Mouse (Mus musculus) kidney, postnatal 36 days (tissue): Measurements from ENCODE around the gene Col6a3.

ENCODE experiments used
- DNase-seq, 2 experiments: peaks; one replicate each; pipeline ENCODE4 v3.0.0; 2021 to 2022; ENCODE audit warnings: mixed read lengths in 2 of 2

Col6a3 gene

DNA sequence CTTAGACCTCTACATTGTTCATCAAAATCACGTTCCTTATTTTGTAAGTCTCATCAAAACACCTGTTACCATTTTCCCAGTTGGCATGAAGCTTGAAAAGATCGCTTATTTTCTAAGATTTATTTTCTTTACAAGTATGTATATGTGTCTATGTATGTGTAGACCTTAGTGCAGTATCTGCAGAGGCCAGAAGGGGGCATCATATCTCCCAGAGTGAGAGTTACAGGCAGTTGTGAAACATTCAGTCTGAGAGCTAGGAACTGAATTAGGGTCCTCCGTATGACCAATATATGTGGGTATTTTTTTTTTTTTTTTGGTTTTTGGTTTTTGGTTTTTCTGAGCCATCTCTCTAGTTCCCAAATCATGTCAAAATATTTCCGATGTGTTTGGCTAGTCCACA is 50.4 kb downstream of the Col6a3 start:
- no peak for DNase-seq

DNA sequence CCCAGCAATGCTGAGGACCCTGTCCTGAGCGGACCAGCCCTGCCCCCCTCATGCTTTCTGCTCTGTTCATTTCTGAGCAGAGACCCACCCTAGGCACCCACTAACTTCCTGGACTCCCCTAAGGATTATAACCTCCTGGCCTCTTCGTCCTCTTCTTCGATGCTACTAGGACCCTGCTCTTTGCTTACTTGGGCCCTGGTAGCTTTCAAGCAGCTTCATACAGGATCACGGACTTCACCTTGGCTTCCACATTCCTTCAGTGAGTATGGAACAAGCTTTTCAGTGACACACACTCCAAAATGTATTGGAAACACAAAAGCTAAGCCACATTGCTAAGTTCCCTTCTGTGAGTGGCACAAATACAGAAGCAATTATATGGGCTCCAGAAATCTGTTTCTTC is 52.8 kb downstream of the Col6a3 start:
- DNase-seq: no peak

DNA sequence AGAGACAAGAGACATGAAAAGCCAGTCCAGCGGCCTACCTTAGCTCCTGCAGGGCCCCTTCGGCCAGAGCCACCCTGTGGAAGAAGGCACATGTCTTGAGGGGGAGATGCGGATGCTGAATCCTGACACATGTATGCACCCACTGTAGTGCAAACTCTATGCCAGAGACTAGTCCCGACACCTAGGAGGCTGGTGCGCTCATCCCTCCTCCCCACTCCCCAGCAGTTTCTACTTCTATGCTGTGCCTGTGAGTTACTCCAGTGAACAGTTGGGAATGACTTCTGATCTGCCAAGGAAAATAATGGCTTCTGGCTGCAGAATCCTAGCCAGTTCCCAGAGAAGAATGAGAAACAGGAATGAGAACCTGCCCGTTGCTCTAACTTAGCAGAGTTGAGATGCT is 54.3 kb downstream of the Col6a3 start:
- no peak for DNase-seq

DNA sequence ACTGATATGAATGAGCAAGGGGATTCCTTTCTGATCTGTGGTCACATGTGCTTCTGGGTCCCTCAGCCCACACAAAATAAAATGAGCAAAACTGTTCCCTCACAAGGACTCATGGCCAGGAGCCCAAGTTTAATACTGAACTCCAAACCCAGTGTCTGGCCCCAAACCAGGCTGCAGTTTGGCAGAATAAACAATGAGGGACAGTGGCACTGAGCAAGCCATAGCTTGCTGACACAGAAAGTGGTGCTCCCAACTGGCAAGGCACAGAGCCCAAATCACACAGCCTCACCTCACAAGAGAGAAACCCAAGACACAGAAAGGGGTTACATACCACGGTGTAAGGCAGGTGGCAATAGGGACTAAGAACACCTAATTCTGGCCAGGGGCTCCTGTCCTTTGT is 63.3 kb downstream of the Col6a3 start:
- DNase-seq: no peak

DNA sequence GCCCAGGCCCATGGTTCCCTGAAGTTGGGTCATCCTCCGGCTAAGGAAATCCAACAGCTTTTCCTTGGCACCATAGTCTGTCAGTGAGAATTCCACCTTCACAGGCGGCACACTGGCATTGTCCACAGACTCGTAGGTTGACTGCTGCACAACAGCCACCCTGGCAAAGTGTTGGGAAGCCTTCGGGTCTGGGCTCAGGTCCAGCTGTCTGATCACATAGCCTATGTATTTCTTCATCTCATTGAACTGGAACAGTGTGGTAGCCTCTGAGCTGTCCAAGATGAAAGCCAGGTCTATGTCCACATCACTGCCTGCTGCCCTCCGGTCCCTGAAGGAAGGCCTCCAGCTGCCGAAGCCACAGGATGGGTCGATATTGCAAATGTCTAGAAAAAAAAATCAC is 64.7 kb downstream of the Col6a3 start:
- DNase-seq: no peak

DNA sequence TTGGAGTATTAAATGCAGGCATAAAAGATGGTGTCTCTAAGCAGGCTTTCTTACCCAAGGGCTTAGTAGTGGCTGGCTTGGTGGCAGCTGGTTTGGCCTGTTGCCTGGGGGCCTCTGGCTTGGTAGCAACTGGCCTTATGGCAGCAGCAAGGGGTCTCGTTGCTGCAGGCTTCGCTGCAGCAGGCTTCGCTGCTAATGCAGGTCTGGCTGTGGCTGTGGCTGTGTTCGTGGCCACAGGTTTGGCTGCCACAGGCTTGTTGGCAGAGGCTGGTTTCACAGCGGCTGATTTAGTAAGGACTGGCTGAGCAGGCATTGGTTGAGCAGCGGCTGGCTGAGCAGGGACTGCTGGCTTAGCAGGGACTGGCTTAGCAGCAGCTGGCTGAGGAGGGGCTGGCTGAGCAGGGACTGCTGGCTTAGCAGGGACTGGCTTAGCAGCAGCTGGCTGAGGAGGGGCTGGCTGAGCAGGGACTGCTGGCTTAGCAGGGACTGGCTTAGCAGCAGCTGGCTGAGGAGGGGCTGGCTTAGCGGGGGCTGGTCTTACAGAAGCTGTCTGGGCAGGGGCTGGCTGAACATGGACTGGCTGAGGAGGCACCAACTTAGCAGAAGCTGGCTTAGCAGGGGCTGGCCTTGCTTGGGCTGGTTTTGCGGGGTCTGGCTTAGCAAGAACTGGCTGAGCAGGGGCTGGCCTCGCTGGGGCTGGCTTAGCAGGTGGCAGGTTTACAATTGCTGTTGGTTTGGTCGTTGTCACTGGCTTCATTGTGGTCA is 68.1 kb downstream of the Col6a3 start:
- DNase-seq: peak in 1 of 2 experiments; percentile 13

DNA sequence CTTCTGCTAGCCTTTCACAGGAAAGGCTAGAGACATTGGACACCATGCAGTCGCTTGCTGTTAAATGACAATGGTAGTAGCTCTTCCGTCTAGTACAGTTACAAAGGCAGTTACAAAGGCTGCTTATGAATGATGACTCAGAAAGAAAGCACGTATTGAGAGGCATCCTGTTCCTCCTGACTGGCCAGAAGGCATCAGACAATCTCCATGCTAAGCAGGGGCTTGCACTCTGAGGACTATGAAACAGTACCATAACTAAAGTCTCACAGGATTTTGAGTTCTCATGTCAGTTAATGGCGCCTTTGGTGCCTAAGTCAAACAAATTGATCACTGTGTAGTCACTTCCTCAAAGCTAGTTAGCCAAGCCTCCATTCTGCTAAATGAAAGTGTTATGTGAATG is 72.6 kb downstream of the Col6a3 start:
- DNase-seq: no peak

DNA sequence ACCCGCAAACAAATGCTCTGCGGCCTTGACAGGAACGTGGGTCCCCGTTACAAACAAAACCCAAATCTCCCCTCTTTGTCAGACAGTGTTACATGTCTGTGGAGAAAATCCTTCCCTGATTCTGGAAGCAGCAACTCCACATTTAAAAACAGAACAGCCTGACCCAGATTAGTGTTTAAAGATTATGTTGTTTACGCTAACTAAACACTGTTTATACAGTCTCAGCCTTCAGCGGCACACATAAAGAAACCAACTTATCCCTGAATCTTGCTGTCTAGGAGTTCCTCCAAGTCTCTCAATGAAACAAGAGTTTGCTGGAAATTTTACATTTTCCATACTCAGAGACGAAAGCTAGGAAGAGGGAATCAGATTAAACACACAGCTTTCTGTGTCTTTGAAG is 73.7 kb downstream of the Col6a3 start:
- DNase-seq: no peak

DNA sequence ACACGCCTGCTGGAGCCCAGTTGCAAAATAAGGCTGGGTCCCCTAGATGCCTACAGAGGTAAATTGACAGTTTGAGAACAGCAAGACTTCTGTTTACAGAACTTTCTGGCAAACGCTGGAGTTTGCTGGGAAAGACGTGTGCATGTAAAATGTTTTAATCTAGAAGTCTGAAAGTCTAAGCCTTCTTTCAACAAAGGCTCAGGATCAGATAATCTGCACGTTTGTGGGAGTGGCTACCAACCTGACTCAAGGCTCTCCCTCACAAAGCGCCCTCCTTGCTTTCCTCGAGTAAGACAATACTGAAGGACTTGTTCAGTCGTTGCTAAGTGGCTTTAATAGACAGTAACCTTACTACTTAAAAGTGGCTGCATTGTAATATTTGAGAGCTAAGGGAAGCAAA is 74.5 kb downstream of the Col6a3 start:
- DNase-seq: no peak

DNA sequence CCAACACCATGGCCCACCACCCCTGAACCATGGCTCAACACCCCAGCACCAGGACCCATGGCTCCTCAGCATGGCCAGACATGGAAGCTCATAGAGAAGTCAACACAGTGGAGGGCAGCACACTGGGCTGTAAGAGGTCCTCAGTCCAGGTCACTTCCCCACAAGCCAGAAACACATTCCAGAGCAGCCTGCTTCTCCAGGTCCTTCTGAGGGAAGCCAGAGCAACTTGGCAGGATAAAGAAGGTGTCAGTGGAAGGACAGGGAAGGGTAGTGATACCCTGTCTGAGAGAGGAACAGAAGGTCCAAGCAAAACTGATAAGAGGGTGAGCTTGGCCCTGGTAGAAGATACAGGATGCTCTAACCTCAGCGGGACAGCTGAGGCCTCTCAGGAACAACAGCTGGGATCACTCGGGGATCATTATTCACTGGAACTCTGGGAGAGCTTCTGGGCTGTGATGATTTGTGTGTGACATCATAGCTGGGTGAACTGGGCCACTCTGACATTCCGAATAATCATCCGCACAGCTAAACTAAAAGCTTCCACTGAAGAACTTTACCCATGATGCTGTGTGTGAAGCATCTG is 85.6 kb downstream of the Col6a3 start:
- DNase-seq: peak; percentile 31 to 54

DNA sequence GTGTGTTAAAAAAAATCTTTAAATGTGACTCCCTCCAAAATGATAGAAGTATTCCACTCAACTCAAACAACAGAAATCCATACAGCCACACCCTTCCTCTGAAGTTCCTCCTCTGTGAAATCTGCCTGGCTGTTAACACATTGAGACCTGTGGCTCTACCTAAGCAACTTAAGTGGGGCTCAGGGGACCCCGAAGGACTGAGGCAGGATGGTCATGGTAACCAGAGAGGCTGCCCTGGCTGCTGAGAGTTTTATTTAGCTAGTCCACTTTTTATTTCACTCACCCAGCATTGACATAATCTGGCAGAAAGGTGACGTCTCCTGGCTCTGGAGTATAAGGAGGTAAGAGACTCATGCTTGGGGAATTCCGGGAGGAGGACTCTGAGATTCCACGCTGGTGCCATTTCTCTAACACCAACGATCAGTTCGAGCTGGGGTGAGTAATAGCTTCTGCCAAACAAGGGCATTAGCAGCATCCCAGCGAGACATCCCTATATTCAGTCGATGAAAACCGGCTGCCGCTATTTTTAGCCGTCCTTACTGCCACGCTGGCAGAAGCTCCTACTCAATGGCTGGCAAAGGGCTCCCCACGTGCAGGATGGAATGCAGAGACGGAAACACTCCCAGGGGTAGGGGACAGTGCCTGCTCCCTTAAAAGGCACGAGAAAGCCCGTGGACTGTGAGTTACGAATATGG is 89.8 kb downstream of the Col6a3 start:
- DNase-seq: no peak

DNA sequence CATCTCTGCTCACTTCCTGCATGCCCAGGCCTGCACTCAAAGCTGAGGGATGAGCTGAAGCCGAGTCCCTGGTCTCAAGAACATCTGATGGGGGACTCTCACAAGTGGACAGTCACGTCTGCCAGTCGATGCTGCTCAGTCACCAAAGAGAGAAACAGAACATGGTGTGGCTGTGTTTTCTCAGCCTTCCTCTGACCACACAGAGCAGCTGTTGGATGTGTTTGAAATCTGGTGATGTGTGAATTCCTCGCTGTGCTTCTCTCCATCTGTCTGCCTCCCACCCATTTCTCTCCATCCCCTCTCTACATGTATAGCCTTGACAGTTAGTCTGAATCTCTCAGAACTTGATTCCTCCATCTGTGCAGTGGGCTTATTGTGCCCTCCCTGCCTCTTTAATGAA is 92.5 kb downstream of the Col6a3 start:
- DNase-seq: no peak

DNA sequence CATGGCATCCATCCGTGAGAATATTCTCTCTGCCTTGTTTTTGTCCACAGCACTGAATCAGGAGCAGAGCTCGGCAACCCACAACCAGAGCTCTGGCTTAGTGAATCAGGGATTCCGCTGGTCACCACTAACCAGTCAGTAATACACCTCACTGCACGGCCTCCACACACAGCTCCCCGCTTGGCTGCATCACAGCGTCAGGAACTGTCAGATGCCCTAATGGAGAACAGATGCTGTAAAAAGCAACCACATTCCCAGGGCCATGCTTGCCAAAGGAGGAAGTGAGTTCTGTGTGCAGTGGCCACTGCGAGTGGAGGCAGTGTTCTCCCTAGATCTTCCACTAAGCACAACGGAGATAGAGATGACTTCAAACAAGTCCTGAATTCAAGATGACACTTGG is 93.6 kb downstream of the Col6a3 start:
- DNase-seq: peak in 1 of 2 experiments; percentile 15

DNA sequence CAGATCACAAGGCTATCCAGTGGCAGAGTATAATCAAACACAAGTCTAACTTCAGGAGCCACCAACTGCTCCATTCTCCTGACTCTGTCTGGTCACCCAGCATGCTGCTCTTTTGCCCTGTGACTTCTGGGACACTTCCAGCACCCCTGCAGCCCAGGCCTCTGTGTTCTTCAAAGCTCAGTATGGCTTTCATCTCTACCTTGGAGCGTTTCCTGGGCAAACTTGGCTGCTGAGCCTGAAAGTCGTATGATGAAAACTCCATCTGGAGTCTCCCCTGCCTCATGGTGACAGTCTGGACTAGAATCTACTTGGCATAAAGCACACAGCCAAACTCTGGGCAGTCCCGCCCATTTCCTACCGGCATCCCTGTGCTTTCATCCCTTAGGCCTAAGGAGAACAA is 95.2 kb downstream of the Col6a3 start:
- no peak for DNase-seq

DNA sequence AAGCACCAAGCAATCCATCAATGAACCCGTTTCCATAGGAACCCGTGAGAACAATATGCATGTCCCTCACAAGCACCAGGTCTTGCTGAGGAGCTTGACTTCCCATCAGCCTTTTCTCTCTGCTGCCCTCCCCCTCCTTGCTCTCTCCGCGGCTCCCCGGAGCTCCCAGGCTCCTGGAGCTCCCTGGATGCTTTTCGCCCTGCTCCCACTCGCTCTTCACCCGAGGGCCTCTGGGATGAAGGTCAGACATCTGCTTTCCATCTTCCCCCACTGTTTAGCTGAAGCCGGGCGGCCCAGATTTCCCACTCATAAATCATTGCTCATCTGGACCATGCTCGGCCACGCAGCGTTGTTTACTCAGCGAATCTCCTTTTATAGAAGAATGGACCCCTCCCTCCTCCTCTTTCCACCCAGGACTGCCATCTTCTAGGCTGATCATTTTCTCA is 99.8 kb downstream of the Col6a3 start:
- DNase-seq: peak; percentile 46 to 63

DNA sequence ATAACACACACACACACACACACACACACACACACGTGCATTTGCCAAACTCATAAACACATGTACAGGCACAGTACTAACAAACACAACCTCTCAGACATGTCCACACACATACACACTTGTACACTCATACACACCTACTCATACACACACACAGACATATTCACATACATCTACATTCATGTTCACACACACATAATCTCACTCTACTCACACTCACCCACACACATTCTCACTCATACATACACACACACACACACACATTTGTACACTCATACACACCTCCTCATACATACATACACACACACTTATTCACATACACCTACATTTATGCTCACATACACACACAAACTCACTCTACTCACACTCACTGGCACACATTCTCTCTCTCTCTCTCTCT is 100.3 kb downstream of the Col6a3 start:
- no peak for DNase-seq

DNA sequence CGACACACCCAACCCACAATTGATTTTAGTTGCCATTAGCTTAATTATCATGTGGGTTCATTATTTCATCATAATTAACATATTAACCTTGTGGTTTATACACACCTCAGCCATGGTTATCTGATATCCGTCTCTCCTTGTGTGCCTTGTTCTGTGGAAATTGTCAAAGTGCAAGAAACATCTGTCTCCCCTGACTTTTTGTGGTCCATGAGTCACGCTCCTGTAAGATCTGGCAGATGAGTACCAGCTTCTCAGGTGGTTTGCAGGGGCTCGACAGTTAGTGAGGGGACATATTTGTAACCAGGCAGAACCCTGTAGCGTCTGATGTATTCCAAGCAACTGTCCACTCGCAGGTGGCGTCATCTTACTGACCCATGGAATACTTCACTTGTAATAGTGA is 101.1 kb downstream of the Col6a3 start:
- no peak for DNase-seq

DNA sequence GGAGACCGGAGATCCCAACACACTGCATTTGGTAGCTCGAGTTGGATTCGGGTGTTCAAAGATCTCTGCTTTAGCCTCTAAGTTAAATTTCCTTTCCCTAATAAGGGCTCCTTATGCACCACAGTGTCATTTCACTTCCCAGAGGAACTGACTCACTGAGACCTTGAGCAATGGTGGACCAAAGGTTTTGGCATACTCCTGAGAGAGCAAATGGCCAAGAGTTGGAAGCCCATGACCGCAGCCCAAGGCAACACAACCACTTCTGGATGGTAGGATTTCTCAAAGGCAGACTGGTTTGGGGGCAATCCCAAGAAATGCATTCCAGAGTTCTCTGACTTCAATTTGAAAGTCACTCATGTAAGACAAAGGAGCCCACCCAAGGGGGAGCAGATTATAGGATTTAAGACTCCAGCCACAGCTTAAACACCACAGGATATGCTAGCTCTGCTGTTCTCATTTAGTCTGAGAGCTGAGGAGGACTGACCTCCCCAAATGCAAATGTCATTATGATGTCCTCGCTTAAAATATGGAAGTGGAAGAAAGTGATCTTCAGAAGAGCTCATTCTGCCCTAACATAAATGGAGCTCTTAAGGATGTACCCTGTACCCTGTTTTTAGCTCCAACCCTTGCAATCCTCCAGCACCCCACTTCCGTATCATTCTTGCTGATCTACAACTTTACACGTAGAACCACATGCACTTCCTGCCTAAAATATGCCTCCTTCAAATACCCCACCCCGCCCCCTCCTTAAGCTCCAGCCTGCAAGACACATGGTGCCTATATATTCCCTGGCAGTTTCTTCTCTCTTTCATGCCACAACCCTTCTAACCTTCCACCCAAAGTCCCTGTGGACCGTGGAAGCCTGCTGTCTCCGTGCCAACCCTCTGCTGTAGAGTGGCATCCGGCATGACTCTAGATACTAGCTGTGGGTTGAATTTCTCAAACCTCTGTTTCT is 103.3 kb downstream of the Col6a3 start:
- no peak for DNase-seq

DNA sequence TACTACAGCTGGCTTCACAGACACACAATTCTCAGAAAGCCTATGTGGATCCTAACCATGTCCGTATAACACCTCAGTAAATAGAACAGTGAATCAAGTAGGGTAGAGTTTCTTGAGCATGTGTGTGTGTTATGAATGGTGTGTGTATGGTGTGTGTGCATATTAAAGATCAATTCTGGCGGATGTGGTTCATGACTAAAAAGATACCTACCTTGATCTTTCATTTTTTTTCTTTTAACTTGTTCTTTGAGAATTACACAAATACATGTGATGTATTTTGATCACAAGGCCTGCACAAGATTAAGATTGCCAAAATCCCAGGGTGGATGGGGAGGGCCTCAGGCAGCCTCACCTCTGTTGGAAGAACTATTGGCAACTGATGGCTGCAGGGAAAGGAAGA is 104.9 kb downstream of the Col6a3 start:
- DNase-seq: no peak

DNA sequence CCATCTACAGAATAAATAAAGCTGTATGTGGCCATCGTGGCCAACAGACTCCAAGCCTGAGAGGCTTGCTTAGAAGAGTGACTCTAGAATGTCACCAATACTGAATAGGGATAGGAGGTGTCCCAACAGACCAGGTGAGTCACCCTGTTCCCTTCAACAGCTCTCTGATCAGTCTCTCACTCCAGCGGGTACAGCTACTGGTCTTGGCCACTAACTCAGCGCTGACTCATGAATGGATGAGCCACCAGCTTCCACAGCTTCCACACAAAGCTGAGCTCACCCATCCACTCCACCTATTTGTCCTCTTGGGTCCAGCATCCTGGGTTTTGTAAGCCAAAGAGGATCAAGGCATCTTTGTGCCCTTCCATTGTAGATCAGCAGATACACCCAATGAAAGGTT is 114.3 kb downstream of the Col6a3 start:
- DNase-seq: no peak

DNA sequence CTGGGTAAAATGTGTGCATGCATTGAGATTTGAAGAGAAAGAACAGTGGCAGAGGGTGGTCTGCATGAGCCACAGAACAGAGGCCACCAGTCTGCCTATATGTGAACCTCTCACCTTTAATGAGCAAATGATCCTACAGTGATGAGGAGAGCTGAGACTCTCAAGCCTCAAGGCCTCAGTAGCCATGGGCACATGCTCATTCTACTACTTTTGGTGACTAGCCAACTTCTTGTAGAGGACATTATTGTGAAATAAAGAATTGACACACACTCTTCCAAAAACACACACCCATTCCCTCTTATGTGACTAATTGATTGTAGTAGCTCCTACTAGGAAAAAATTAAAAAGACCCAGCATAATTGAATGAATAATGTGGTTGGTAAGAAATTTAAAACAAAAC is 120.0 kb downstream of the Col6a3 start:
- no peak for DNase-seq

DNA sequence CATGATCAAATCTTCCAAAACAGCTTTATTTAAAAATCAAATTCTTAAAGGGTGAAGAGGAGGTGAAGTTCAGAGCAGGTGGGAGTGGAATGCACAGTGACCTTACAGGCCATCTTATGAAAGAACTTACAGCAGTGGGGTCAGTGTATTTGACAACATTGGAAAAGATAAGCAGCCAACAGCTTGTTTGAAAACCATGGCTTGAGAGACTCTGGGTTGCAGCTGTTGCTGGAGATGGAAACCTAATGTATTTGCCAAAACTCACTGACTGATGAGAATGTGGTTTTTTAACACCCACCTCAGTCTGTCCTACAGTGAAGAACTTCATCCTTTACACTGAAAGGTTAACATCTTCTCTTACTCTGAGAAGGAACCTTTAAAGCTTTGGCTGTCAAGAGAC is 120.4 kb downstream of the Col6a3 start:
- no peak for DNase-seq

DNA sequence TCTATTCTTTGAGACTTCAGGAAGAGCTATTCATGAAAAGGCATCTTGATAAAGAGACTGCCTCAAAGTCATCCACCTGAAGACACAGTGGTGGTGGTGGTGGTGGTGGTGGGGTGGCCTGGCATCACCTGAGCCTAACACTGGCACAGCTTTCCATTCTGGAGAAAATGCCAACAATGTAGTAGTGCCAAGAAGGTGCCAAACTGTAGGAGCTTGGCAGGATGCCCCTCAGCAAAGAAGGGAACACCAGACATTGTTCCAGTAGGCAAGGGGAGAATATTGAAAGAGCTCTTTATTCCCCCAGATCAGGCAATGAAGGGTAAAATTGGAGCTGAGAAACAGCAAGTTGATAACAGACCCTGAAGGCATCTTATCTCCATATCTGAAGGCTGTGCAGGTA is 121.8 kb downstream of the Col6a3 start:
- DNase-seq: no peak
